Mouse (Mus musculus): ENCODE measurements at regions not wholly inside any gene's neighbourhood (a gene's known extent, or its start where the extent isn't known, plus 50 kb on each side); places are given as distances from the start of the nearest gene placed in this dataset.
A peak's percentile ranks its signal among the peaks of the same experiment; 100 is the strongest.
"Not testable (repeated sequence)": the region's sequence is repeated elsewhere in the genome, so short reads cannot be mapped to it uniquely, and the experiment has no call there.

GRCm38 (mm10) chr2:95433996-95434395, 884.0 kb upstream of the Lrrc4c start:
- DNase-seq (ENCODE audit: low read depth, low spot score) = not testable (repeated sequence)

GRCm38 (mm10) chr2:95440957-95441356, 877.0 kb upstream of the Lrrc4c start:
- no peak for DNase-seq (ENCODE audit: low read depth, low spot score)

GRCm38 (mm10) chr2:95443245-95443799, 874.6 kb upstream of the Lrrc4c start:
- no peak for DNase-seq (ENCODE audit: low read depth, low spot score)

GRCm38 (mm10) chr2:95448897-95449296, 869.1 kb upstream of the Lrrc4c start:
- peak; percentile 34 for DNase-seq (ENCODE audit: low read depth, low spot score)

- no peak for DNase-seq (ENCODE audit: low read depth, low spot score)
Observed at GRCm38 (mm10) chr2:95479827-95480226, 838.1 kb upstream of the Lrrc4c start.

GRCm38 (mm10) chr2:95483397-95483796, 834.6 kb upstream of the Lrrc4c start:
- no peak for DNase-seq (ENCODE audit: low read depth, low spot score)

GRCm38 (mm10) chr2:95487580-95488135, 830.3 kb upstream of the Lrrc4c start:
- no peak for DNase-seq (ENCODE audit: low read depth, low spot score)

GRCm38 (mm10) chr2:95494026-95494697, 823.8 kb upstream of the Lrrc4c start:
- DNase-seq (ENCODE audit: low read depth, low spot score) = no peak

- peak; percentile 3 for DNase-seq (ENCODE audit: low read depth, low spot score)
Observed at GRCm38 (mm10) chr2:95494698-95495088, 823.3 kb upstream of the Lrrc4c start.

GRCm38 (mm10) chr2:95511286-95511685, 806.7 kb upstream of the Lrrc4c start:
- no peak for DNase-seq (ENCODE audit: low read depth, low spot score)

GRCm38 (mm10) chr2:95521624-95522023, 796.3 kb upstream of the Lrrc4c start:
- no peak for DNase-seq (ENCODE audit: low read depth, low spot score)

- no peak for DNase-seq (ENCODE audit: low read depth, low spot score)
Observed at GRCm38 (mm10) chr2:95524590-95525266, 793.2 kb upstream of the Lrrc4c start.

- no peak for DNase-seq (ENCODE audit: low read depth, low spot score)
Observed at GRCm38 (mm10) chr2:95564089-95564488, 753.9 kb upstream of the Lrrc4c start.

GRCm38 (mm10) chr2:95575882-95576281, 742.1 kb upstream of the Lrrc4c start:
- DNase-seq (ENCODE audit: low read depth, low spot score) = no peak

GRCm38 (mm10) chr2:95579201-95579600, 738.8 kb upstream of the Lrrc4c start:
- DNase-seq (ENCODE audit: low read depth, low spot score) = no peak

GRCm38 (mm10) chr2:95586002-95586401, 732.0 kb upstream of the Lrrc4c start:
- no peak for DNase-seq (ENCODE audit: low read depth, low spot score)

- DNase-seq (ENCODE audit: low read depth, low spot score) = peak; percentile 49
Observed at GRCm38 (mm10) chr2:95587044-95587443, 730.9 kb upstream of the Lrrc4c start.

- no peak for DNase-seq (ENCODE audit: low read depth, low spot score)
Observed at GRCm38 (mm10) chr2:95613354-95613753, 704.6 kb upstream of the Lrrc4c start.

GRCm38 (mm10) chr2:95637533-95637932, 680.4 kb upstream of the Lrrc4c start:
- no peak for DNase-seq (ENCODE audit: low read depth, low spot score)

- DNase-seq (ENCODE audit: low read depth, low spot score) = peak; percentile 14
Observed at GRCm38 (mm10) chr2:95674347-95674746, 643.6 kb upstream of the Lrrc4c start.

- DNase-seq (ENCODE audit: low read depth, low spot score) = no peak
Observed at GRCm38 (mm10) chr2:95715355-95715754, 602.6 kb upstream of the Lrrc4c start.
